In the genomic region with DNA sequence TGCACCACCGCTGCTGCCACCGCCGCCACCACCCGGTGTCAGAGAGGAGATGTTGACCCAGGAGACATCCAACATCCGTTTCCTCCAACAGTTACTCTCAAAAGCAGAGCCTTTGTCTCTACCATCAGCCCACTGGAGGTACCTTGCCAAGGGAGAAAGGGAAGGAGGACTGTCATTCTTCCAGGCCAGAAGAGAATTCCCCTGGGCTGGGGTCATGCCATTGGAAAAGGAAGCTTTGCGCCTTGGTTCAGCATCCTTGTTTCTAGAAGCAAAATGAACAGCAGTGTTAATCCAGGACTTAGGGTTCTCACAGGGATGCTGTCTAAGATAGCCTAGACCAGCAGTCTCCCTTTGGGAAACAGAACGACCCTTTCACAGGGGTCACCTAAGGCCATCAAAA, we compare ENCODE assay signal across 7 mouse cellular contexts.
"Had no signal": no experiment of that assay in that cellular context is flagged by ENCODE, and none has a peak within 500 bp of the region (broad histone marks: within the 10 kb centered on the region; RNA-seq: fewer than 3 reads in every experiment).

No protein-coding gene starts in this region.

- H3K27ac ChIP-seq: kidney, embryonic 15.5 days; liver, embryonic 13.5 days; midbrain, embryonic 12.5 days had no signal

- H3K36me3 ChIP-seq: kidney, embryonic 15.5 days; liver, embryonic 13.5 days; midbrain, embryonic 12.5 days had no signal

- ATAC-seq: midbrain, embryonic 16.5 days had no signal

- H3K4me1 ChIP-seq: kidney, embryonic 15.5 days; midbrain, embryonic 12.5 days had no signal

- H3K9ac ChIP-seq: kidney, embryonic 15.5 days; midbrain, embryonic 12.5 days had no signal

- H3K9me3 ChIP-seq: kidney, embryonic 15.5 days; liver, embryonic 13.5 days; midbrain, embryonic 12.5 days had no signal

- H3K4me3 ChIP-seq: kidney, embryonic 15.5 days; midbrain, embryonic 12.5 days; myocyte had no signal

- H3K27me3 ChIP-seq: kidney, embryonic 15.5 days; liver, embryonic 13.5 days; midbrain, embryonic 12.5 days had no signal

- DNase-seq: kidney, adult 8-10 months; liver, embryonic 13.5 days; lung, adult 2 months had no signal

- H3K4me2 ChIP-seq: midbrain, embryonic 12.5 days had no signal
